Mouse (Mus musculus) G1E (cell line): ENCODE measurements around the gene P4ha1.

Experiments
- CTCF ChIP-seq: IDR thresholded peaks from 2 replicates; pipeline ENCODE4 v1.5.1; 2012; ENCODE audit warnings: low read depth, low read length, inconsistent platforms, mixed read lengths
- GATA1 ChIP-seq: IDR thresholded peaks from 2 replicates; pipeline ENCODE4 v1.6.1; 2012; ENCODE audit warnings: borderline replicate concordance, low read length, inconsistent platforms, mixed read lengths
- GATA2 ChIP-seq: IDR thresholded peaks from 2 replicates; pipeline ENCODE4 v1.6.1; 2012; ENCODE audit warnings: low read depth, low read length, inconsistent platforms, borderline replicate concordance
- POLR2AphosphoS5 ChIP-seq: IDR thresholded peaks from 2 replicates; pipeline ENCODE4 v1.6.1; 2012; ENCODE audit warnings: low read depth, low read length, inconsistent platforms; ENCODE audit not compliant: insufficient replicate concordance
- TAL1 ChIP-seq: conservative IDR thresholded peaks from 2 replicates; pipeline ENCODE4 v1.6.1; 2012; ENCODE audit warnings: low read depth, low read length, inconsistent platforms, mixed read lengths

- TF ChIP-seq CTCF (no peak), TAL1 (no peak), GATA1 (no peak), POLR2AphosphoS5 (no peak), GATA2 (no peak)
These were observed 42.9 kb downstream of the P4ha1 start for GRCm38 (mm10) chr10:59365804-59366589.
